Mouse (Mus musculus): ENCODE results near the gene Ugt1a6b.

- no peak for TF ChIP-seq CTCF (conservative IDR thresholded peaks at IDR 0.05; ENCODE audit: insufficient read depth, insufficient read length, low read depth, low read length)
- no peak for TF ChIP-seq POLR2A (IDR thresholded peaks at IDR 0.05; ENCODE audit: low read depth, low read length)
Observed at GRCm38 (mm10) chr1:88229986-88230385, 126.9 kb downstream of the Ugt1a6b start.
